Mouse (Mus musculus) brain, embryonic 14.5 days (tissue): ENCODE results near the gene Tor1a.
A peak's percentile ranks its signal among the peaks of the same experiment; 100 is the strongest.

Experiments used
- CTCF ChIP-seq: fragments of 200-500 bp; IDR thresholded peaks from 2 replicates; pipeline ENCODE4 v1.5.1; 2012; ENCODE audit warnings: inconsistent platforms, mild to moderate bottlenecking, moderate library complexity, borderline replicate concordance; ENCODE audit not compliant: insufficient read depth, insufficient read length; ENCODE audit errors: extremely low read depth
- POLR2A ChIP-seq: fragments of 200-500 bp; IDR thresholded peaks from 2 replicates; pipeline ENCODE4 v1.6.1; 2012; ENCODE audit warnings: mild to moderate bottlenecking, inconsistent platforms, borderline replicate concordance; ENCODE audit not compliant: poor library complexity, insufficient read depth, insufficient read length, severe bottlenecking; ENCODE audit errors: extremely low read depth

DNA sequence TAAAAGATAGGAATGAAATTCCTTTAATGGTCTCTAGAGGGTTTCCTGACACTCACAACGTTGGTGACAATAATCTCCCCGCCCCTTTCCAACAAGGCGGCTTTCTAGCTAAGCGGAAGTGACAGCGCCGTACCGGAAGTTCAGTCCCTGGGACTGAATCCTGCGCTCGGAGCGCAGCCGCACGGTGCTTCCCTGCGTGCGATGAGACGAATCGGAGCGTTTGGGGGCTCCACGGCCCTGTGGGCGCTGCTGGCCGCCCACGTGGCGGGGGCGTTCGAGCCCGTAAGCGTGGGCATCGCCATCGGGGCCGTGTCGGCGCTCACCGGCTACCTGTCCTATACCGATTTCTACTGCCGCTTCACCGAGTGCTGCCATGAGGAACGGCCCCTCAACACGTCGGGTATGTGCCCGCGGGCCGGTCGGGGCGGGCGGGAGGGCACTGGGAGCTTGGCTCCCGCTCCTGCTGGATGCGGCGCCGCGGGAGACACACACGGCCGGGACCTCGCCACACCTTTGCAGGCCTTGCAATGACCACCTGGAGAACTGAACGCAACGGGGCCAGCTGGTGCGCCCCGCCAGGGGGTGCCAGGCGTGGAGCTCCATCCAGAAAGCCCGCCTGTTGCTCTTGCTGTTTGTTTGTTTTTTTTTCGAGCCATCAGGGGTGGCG lies 14.8 kb downstream of the Tor1a start, which contains the start of gene Tor1b:
- TF ChIP-seq CTCF = peak; percentile 31; the same call in 1 of the 2 replicates
- peak; percentile 92 for TF ChIP-seq POLR2A
